Mouse (Mus musculus): Measurements from ENCODE around the gene Limch1.

- TF ChIP-seq CTCF (IDR thresholded peaks at IDR 0.05; ENCODE audit: low read depth) (no peak), EP300 (IDR thresholded peaks at IDR 0.05; ENCODE audit: low read depth) (no peak)
Observed at GRCm38 (mm10) chr5:66830206-66830605, 84.6 kb downstream of the Limch1 start.

Measured in liver, embryonic 14.5 days (tissue).